Mouse (Mus musculus) cerebellum, postnatal 36 days (tissue): ENCODE measurements at regions not wholly inside any gene's neighbourhood (a gene's known extent, or its start where the extent isn't known, plus 50 kb on each side); places are given as distances from the start of the nearest gene placed in this dataset.
"Not testable (repeated sequence)": the region's sequence is repeated elsewhere in the genome, so short reads cannot be mapped to it uniquely, and the experiment has no call there.

Experiments
- DNase-seq, 2 experiments: peaks; one replicate each; pipeline ENCODE4 v3.0.0; 2021 to 2022; ENCODE audit warnings: mixed read lengths in 2 of 2

DNA sequence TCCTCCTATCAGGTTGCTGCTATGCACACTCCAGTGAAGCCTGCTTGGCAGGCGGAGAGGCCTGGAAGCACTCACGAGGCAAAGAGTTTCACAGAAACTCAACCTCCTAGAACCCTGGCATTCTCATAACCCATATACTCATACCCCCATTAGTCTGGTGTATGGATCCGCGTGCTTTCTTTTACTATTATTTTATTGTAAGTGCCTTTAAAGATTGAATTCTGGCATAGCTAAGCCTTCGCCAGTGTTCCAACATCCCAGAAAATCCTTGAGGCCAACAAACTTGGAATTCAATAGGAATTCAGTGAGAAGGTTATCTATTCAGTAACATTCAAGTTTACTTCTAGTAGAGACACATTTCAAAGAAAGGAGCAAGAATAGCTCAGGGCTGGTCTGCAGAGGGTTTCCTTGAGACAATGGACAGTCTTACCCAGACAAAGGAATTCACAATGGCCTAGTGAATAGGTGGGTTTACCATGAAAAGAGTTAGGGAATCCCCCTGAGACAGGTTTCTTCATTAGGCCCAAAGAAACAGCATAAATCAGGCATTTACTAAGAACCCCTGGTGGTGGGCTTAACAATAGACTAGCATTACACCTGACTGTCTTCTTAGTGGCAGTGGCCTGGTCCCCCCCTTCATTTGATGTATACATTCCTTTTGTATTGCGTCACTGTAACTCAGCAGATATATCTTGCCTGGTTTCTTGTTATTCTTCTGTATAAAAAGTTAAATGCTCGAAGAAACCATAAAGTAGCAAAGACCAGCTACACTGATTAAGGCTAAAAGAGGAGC is 80.8 kb upstream of the Gm15446 start:
- DNase-seq: not testable (repeated sequence)

DNA sequence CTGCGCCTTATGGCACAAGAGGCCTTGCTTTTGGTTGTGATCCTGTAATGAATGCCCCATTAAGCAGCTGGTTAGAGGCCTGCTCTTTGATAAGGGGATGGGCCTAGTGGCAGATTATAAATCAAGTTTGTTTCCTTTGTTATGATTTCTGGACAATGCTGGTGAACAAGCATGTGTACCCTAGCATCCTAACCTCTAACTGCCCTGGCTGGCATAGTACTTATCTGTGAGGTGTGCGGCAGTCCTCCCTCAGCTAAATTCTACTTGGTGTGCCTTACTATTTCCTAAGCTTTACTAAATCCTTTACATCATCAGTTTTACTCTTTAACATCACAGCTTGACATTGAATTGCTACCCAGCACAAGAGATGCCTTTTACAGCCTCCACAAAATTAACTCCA is 79.0 kb upstream of the Gm15446 start:
- DNase-seq: not testable (repeated sequence)

DNA sequence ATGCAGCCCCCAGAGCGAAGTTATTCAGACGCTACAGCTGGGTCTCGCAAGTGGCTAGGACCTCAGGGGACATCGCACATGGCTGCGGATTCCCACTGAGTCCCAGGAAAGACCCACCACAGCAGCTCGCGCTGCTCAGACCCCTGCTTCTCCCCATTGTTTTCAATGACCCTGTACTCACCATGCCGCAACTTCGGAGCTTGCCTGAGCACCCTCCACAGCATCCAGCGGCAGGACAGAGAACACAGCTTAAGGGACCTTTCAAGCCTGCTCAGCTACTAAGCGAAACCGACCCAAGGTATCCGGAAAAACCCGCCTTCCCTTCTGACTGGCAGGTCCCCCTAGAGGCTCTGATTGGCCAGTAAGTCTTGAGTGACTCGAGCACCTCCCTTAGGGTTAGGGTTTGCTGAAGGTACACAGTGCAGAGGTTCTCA is 78.4 kb upstream of the Gm15446 start:
- DNase-seq: peak in 1 of 2 experiments; percentile 1

DNA sequence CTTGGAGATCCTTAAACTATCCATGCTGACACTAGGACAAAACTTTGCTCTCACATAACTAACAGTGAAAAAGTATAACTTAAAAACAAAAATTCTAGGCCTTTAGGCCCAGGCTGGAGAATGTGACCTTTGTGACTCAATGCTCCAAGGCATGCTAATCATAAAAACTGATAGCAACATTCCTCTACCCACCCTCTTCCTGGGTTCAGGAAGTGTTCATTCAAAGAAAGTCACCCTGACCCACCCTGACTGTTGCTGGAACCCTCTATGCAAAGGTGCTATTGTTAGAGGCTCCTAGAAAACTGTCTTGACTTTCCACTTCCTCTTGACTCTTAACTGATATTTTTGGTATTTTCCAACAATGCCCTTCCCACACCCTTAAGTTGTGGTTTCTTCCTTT is 72.0 kb upstream of the Gm15446 start:
- DNase-seq: not testable (repeated sequence)

DNA sequence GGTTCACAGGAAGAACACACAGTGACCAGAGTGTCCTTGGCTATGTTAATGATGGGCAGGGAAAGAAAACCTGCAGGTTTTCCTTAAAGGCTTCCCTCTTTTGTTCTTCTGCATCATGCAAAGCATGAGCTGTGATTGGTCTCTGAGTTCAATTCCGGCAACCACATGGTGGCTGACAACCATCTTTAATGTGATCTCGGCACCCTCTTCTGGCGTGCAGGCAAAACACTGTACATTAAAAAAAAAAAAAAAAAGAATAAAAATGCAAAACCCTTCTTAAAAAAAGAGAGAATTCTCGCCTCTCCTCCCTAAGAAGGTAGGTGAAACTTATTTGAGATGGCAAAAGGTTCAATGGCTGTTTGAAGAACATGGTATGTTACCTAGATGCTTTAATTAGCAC is 62.8 kb upstream of the Gm15446 start:
- no peak for DNase-seq

DNA sequence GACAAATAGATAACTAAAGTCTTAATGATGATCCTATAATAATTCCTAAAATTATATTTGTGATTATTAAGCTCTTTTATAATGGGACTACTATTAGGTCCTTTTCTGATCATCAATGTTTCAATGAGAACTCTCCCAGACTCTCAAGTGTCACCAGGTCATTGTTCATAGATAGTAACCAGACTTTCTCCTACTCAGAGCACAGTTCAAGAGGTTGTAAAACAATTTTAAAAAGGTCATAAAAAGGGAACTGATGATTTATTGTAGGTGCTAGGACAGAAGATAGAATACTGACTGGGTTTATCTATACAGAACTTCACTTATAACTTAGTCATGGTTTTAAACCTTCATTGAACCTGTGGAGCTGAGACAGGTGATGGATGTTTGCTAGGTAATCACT is 58.7 kb upstream of the Gm15446 start:
- DNase-seq: not testable (repeated sequence)

DNA sequence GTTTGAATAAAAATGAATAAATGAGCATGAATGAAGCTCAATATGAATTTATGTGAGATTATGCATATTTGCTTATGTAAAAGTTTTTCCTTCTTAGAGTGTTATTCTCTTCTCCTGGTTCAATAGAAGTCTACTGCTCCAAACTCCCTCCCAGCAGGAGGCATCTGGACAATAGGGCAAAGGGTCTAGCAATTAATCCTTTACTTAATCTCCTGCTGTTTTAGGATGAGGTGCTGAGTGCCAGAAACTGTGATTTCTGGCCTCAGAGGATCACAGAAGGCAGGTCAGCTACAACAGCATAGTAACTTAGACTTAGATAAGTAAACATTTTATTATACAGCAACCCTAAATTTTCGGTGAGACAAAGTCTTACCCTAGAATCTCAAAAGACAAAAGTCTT is 57.6 kb upstream of the Gm15446 start:
- DNase-seq: no peak

DNA sequence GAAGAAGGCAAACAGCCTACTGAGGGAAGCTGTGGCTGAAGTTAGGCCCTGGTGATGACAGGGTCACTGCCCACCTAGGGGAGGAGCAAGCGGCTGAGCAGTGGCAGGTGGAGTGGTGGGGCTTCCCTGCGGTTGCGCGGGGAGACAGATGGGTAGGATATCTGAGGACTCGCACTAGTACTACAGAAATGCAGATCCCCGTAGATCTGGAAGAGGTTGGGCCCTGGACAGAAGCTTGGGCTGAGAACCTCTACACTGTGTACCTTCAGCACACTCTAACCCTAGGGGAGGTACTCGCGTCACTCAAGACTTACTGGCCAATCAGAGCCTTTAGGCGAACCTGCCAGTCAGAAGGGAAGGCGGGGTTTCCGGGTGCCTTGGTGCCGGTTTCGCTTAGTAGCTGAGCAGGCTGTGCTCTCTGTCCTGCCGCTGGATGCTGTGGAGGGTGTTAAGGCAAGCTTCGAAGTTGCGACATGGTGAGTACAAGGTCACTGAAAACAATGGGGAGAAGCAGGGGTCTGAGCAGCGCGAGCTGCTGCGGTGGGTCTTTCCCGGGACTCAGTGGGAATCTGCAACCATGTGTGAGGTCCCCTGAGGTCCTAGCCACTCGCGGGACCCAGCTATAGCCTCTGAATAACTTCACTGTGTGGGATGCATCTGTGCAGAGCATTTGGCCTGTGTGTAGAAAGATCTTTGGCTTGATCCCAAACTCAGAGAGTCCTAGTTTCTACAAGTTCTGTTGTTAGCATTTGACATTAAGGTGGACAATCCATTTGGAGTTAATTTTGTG is 56.7 kb upstream of the Gm15446 start:
- peak; percentile 80 to 82 for DNase-seq

DNA sequence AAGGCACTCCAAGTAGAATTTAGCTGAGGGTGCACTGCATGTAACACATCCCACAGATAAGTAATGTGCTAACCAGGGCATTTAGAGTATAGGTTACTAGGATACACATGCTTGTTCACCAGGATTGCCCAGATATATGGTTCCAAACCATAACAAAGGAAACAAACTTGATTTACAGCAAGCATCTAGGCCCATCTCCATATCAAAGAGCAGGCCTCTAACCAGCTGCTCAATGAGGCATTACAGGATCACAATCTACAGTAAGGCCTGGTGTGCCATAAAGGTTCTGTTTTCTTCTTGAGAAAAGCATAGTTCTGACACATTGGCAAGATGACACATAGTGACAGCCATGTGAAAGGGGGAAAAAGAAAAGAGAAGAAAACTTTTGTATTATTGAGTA is 56.0 kb upstream of the Gm15446 start:
- not testable (repeated sequence) for DNase-seq
